Mouse (Mus musculus): ENCODE results near the gene Nap1l2. TPM values are rescaled to one million over a fixed set of nuclear protein-coding genes. Genes with fewer than 3 reads are reported as not detected.

Nap1l2 gene
- polyA plus RNA-seq, 1 experiment from 2014 or later, result 1.3 TPM

Other genes starting within 250 kb of the Nap1l2 start
- not detected in 2 replicates for gene Cdx4, start 134.8 kb upstream of the Nap1l2 start, polyA plus RNA-seq (2016; fragmentation: Nextera tagmentation; extraction: Ambion mirVana)
- gene Chic1, start 169.8 kb upstream of the Nap1l2 start, polyA plus RNA-seq (2016; fragmentation: Nextera tagmentation; extraction: Ambion mirVana), result 3.7 and 3.9 TPM in 2 replicates
- 0.24 TPM in 1 of 2 replicates, not detected in the other for gene Tsx, start 227.8 kb upstream of the Nap1l2 start, polyA plus RNA-seq (2016; fragmentation: Nextera tagmentation; extraction: Ambion mirVana)
- not detected in 2 replicates for gene Gm26992, start 235.4 kb upstream of the Nap1l2 start, polyA plus RNA-seq (2016; fragmentation: Nextera tagmentation; extraction: Ambion mirVana)